Mouse (Mus musculus) lung, adult 18-20 months (tissue): ENCODE measurements around the gene Glcci1.

Source experiments
- DNase-seq, 2 experiments: peaks; one replicate each; pipeline ENCODE4 v3.0.0; 2022; ENCODE audit warnings: mixed read lengths in 2 of 2

The Glcci1 gene

DNA sequence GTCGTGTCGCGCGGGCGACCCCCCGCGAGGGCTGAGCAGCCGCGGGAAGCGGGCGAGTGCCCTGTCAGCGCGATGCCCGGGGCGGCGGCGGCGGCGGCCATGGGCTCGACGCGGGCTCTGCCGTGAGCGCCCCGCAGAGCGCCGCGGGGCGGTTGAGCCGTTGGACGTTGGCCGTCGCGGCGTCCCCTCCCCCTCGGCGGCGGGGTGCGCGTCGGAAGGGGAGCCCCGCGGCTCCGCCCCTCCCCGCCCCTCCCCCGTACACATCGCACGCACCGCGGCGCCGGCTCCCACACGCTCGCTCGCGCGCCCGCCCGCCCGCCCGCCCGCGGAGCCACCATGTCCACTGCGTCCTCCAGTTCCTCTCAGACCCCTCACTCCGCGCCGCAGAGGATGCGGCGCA lies at the start of gene Glcci1:
Glcci1 (plus strand) TSS at position 50 of the 400 bp plus-strand sequence.
- DNase-seq = peak; percentile 65 to 69

DNA sequence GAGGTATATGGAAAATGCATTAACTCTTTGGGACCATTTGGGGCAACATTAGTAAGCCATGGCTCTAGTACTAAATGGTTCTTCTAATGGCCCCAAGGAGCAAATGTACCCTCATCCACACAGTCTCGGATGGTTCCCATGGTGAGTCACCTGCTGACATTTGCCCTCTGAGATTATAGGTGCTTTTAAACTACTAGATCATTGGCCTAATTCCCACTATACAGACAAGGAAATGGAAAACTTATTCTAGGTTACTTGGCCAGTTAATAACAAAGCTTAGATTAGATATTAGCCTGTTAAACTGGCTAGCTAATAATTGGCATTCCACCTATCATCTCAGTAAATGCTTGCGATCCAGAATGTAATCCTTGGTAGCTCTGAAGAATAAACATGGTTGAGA lies 47.0 kb upstream of the Glcci1 start:
- DNase-seq = no peak

DNA sequence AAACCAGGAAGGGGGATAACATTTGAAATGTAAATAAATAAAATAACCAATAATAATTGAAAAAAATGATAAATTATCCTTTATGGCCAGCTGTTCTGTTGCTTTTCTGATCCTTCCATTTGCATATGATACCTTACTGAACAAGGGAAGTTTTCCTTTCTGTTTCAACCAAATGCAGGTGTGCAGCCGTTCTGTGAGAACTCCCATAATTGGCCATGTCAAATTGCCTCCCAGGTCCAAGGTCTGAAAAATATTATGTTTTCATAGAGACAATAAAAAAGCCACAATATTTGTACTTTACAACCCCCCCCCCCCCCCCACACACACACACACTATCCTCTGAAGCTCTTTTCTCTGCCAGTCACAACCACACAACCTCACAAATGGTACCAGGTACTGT lies 44.0 kb upstream of the Glcci1 start:
- DNase-seq = no peak

DNA sequence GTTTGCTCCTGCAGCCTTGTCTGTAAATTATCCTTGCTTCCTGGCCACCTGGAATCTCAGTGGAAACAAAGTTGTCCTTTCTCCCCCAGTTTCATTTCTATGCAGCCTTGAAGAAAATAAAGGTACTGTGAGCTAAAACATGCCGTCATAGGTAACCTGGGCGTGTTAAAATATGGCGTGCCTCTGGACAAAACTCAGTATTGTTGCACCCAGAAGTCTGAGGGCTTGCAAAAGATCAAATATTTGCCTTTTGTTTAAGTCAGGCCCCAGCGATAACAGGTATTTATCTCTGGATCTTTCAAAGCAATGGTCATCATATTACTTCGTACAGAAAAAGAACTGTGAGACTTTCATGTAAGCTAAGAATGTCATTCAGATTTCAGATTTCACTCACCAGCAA lies 43.4 kb upstream of the Glcci1 start:
- no peak for DNase-seq

DNA sequence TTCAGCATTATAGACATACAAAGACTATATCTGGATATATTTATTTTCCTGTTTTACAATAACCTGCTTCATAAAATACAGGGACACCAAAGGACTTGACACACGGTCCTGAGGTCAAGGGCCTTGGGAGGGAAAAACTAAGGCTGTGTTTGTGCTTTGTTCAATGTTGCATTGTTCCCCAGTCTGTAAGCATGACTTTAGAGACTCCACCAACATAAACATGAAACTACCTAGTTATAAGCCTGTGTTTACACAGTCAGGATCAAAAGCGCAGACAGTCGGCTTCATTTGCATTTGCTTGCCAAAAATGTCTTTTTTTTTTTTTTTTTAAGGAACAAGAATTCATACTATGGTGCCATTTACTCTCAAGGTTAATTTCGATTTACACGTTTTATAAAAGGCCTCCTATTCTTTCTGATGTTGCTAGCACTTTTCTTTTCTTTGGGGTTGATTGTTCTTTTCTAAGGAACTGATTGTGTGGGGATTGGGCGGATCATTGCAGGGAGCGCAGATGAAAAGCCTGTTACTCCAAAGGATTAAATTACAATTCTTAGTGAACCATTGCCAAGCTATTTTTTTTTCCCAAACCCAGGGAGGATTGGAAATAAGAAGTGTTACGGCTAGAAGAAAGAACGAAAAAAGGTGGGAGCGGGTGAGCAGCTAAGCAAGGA lies 41.6 kb upstream of the Glcci1 start:
- DNase-seq = peak in 1 of 2 experiments; percentile 36

DNA sequence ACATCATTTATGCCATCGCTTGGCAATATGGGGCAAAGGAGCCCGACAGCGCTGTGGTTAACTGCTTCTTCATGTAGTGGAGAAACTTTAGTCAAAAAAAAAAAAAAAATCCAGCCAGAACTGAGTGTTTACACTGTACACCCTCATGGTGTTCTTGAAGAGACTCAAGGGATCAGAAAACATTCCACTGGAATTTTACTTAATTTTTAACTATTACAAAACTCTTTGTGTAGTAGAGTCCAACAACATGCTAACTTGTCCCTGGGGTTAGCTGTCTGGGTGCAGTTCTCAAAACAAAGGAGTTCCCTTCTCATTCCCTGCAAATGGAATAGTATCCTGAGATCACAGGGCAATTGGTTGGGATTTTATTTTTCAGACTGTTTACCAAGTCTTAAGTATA lies 39.5 kb upstream of the Glcci1 start:
- no peak for DNase-seq

DNA sequence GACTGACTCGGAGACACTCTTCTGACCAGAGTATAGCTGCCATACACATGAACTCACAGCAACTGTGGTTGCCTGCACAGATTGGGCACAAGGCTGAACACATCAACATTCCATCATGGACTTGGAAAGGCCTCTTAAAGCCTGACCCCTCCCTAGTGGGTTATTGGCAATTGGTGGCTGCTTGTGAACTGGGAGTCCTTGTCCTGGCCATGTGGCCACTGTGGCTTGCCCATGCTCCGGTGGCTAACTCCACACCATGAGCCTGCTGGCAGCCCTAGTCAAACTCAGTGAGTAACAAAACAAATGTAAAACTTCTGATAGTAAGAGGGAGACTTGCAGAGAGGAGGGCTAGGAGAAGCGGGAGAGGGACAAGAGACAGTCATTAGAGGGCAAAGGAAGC lies 37.3 kb upstream of the Glcci1 start:
- no peak for DNase-seq

DNA sequence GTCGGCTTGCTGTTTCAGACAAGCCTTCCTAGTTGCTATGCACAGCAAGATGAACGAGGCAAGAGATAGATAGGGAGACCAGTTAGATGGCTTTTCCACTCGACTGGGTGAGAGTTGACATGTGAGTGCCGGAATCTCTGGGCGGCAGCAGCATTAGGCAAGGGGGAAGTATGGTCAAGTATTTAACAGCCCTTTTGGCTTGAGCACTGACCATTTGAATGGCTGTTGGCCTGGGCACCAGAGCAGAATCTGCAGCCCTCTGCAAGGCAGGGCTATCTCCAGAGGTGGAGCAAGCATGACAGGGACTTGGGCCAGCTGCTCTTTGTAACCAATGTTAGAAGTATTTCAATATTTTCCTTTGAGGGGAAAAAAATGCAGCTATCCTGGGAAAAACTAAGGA lies 36.5 kb upstream of the Glcci1 start:
- peak; percentile 59 to 64 for DNase-seq

DNA sequence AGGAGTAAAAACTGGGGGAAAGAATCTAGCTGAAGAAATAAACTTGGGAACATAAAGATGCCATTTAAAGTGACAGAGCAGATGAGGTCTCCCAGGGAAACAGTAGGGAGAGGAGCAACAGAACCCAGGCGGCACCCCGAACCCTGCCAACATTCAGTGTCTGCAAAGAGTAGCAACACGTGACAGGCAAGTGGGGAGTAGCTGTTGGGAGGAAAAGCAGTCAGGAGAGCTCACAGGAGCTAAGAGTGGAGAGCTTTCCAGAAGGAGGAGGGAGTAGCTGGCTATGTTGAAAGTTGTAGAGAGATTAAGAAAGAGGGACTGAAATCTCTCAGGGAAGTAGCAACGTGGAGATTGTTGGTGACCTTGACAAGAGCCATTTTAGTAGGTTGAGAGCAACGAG lies 35.9 kb upstream of the Glcci1 start:
- DNase-seq = peak; percentile 59 to 75

DNA sequence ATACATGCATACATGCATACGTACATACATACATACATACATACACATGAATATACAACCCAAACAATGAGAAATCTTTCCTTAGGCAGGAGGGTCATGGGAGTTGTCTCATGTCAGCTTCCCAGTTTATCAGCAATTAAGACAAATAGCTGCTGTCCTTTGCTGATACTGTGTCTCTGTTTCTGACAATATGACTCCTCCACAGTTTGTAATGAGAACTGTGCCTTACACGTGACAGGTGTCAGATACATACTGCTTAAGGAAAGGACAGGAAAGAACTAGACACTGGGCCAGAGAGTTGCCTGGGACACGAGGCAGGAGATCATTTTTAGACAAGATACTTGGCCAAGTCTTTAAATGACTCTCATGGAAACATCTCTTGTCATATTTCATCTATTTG lies 35.1 kb upstream of the Glcci1 start:
- no peak for DNase-seq

DNA sequence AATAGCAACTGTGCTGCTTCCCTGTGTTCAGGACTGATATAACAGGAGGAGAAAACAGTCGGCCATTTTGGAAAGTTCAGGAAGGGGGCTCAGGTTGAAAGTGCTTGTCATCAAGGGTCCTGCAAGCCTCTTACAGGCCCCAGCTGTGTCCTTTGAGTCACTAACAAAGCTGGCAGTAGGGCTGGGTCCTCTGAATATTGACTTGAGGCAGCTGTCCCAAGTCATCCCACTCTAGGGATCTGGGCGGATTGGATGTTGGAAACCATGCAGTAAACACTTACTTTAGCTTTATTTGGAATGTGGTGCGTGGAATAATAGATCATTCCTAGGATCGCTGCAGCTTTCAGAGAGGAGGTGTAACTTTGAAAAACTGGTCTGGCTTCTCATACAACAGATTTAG lies 34.6 kb upstream of the Glcci1 start:
- no peak for DNase-seq

DNA sequence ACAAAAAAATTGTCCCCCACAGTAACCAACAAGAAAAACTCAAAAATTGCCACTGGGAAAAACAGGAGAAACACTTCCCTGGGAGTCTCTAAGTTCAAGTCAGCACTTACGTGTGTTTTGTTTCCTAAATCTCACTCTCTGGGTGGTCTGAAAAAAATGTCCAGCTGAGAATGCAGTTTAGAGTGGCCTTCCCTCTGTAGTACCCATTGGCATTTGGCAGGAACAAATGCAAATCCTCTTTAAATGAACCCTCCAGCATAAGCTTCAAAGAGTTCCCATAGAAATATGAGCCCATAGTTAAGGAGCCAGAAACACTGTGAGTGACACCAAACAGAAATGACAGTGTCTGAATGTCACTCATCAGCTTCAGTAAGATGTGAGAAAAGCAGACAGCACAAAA lies 30.2 kb upstream of the Glcci1 start:
- no peak for DNase-seq

DNA sequence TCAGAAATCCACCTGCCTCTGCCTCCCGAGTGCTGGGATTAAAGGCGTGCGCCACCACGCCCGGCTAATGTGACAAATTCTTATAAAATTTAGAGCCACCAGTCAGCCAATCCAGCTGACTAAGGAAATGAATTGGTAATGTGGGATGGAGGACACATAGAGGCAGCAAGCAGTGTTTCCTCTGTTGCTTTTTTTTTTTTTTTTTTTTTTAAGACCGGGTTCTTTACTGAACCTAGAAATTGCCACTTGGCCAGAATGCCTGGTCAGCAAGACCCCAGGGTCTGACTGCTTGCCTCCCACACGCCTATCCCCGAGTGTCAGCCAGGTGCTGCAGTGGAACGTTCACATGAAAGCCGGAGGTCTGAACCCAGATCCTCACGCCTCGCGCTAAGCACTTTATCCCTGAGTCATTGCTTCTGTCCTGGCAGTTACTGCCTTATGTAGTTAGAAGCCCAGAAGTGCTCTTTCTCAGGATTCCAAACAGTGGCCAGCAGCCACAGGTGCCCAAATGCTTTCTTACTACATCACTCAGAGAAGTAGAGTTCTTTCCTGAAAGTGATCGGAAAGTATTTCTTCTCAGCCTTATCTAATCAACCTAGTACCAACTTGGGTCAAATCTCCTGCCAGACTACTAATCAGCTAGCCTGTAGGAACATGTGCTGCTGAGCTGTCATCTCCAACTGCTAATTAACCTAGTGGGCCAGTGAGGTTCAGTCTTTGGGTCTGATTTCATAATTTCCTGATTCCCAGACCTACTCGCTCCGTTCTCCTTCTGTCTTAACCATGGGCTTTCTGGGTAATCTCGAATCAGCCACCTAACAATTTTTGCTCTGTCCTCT lies 24.7 kb upstream of the Glcci1 start:
- DNase-seq = no peak

DNA sequence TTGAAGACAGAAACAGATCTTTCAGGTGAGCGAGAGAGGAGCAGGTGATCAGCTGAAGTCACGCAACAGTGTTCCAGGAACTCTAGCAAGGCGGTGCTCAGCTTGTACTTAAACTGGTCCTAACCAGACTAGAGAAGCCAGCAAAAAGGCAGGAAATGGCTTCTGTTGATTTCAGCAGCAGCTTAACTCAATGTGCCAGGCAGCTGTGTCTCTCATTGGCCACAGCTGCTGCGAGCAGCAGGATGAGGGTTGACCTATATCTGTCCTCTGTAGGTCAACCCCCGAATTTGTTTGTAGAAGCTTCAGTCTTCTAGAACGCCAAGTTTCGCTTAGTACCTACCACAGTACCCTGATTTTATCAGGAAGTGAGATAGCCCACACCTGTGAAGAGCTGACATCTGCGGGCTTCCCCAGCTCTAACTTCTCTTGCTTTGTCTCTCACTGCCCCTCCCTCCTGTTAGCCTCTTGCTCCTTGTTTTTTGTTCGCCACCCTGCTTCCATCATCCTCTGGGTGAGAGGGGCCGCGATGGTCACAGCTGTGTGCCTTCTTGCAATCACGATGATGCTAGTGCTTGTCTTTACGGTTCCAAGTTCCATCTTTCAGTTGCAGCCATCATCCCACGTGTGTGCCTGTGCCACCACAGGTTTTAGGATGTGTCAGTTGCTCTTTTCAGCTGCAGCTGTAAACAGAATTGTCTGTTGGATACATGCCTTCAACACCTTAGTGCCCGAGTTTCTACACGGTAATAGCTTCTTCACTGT lies 23.8 kb upstream of the Glcci1 start:
- peak in 1 of 2 experiments; percentile 21 for DNase-seq

DNA sequence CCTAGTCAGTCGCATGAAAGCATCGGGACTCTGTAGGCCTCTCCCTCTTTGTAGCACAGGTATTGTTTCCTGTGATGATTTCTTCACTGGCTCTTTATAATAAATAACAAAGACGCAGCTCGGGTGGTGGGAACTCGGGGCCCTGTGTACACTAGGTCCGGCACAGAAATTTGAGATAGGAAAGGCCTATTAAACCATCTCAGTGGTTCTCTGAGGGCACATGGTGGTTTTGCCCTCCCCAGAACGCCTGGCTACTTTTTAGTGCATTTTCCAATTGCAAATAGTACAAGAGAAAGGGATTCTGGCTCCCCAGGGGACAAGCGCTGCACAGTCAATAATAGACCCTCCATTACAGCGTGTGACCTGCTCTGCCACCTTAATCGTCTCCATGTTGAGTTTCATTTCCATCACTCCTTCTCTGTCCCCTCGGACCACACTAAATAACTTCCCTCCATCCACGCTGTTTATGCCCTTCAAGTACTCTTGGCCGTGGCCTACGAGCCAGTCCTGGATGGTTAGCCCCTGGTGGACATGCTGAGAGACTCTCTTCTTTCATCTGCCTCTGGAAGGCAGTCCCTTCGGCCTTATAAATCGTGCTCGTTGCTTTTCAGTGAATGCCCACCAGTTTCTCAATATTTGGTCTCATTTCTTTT lies 22.9 kb upstream of the Glcci1 start:
- no peak for DNase-seq

DNA sequence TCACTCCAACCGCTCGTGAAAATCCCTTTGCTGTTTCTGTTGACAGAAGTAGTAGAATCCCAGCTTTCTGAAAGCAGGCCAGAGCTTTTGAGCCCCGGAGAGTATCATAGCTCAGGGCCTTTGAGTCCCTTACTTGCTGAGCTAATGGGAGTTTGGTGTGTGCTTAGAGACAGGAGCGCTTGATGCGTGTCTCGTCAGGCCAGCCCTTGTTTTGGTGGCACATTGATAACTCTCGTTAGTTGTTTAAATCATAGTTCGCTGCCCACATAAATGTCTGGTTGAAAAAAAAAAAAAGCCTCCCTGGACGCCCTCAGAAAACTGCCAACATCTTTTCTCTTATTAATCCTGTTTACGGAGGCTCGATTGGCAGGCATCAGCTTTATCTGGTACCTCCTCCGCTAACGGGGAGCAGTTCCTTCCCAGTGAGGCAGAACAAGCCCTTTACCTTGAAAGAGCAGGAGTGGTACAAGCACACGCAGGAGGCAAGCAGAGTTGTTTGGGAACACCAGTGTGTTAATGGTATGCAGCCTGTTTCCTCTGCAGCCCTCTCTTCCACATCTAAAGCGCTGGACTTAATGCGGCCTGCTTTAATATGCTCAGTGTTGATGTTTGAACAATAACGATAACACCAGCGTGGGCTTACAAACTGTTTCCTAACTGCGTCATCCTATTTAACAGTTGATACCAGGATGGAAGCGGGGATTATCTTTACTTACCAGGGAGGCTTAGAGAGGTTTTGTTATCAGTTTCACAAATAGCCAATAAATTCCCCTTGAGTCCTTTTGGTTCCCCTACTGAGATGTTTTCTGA lies 22.2 kb upstream of the Glcci1 start:
- no peak for DNase-seq

DNA sequence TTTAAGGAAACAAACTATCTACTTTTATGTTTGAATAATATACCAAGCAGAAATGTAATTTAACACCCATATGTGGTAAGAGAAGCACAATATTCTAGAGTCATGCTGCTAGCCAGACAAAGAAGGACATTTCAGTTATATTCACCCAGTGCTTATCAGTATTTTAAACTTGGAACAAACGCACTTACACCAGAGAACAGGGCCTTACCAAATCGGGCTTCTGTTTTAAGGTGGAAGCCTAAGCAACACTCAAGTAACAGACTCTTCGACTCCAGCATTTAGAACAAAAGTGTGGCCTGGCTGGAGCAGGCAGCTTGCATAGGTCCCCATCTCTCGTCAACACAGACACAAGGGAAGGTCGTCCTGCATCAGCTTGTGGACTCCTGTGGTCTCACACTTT lies 21.2 kb upstream of the Glcci1 start:
- DNase-seq = no peak

DNA sequence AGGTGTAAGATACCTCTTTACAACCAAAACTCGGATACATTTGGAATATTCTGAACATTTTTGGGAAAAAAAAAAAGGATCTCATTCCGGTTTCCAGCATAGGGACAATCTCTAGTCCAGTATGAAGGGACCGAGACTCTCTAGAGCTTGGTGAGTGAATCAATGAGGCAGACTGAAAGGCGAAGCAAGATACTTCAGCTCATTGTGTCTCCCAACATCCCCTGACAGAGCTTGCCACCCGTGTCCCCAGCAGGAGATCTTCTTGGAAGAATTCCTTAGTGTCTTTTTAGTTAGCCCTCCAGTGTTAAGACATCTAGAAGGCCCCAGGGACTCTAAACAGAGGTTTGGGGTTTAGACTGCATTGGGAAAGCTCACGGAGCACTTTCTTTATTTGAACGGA lies 20.1 kb upstream of the Glcci1 start:
- DNase-seq = no peak

DNA sequence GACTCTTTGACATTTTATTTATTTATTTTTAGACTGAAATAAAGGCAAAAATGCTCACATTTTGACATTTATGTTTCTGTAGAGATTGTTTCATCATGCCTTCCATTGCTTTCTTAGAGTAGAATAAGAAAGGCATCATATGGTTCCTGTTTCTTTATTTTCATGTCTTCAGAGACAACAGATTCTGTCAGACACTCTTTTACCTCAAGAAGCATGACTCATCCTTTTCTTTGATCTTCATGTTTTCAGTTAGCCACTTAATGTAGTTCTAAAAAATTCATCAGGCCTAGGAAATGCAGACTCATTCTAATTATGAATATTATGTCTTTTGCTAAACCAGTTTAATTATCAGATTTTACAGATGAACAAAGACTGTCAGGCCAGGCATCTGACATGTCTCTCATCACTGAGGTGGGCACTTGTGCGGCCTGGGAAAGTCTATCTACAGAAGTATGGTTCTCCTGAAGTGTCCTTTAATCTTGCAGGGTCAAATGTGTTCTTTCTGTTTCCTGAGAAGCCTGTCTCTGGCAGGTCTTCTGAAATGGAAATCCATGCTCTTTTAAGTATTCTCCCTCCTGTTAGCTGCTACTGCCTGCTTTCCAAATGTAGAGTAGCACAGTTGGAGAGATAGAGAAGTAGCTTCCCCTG lies 19.3 kb upstream of the Glcci1 start:
- no peak for DNase-seq

DNA sequence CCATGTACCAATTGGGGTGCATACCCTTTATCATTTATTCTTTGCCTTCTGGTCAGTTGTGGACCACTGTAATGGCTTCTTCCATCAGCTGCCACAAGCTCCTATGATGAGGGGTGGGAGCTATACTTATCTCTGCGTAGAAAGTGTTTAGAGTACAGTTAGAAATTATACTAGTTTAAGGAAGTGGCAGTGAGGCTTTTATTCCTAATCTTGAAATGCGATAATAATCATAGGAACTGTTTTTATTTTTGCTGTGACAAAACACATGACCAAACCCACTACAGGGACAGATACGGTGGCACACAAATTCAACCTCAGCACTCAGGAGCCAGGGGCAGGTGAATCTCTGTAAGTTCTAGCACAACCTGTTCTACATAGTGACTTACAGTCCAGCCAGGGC lies 17.2 kb upstream of the Glcci1 start:
- DNase-seq = no peak

DNA sequence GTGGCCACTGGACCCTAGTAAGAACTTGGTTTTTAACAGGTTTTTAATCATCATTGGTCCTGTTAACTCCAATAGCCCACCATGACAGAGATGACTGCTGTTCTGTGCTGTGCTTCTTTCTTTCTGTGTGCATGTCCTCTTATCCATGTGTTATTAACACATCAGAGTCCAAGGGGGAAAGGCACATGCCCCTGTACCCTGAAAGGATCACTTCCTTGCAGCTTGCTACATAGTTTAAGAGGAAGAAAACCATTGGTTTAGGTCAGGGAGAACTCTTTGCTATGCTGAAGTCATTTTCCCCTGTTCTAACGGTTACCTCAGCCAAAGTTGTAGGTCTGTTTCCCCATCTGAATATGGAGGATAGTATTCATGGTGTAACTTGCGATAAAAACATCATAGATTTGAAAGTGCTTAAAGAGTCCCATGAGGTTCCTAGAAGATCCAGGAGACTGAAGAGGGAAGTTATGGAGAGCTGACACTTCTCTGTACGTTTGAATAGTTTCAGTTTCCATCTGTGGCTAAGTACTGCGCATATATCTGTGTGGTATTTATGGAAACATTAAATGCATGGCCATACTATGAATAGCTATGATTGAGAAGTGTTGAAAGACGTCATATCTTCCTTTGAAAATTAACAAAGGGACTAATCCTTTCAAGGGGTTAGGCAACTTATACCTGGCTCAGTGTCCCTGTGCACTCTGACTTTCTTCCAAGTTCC lies 14.1 kb upstream of the Glcci1 start:
- DNase-seq = no peak
